Mouse (Mus musculus) naive thymus-derived CD4-positive, alpha-beta T cell, adult 5 months (primary cell): ENCODE measurements around the gene Aldh3b1. TPM values are rescaled to one million over a fixed set of nuclear protein-coding genes. Genes with fewer than 3 reads are reported as not detected.

Source experiments
- polyA plus RNA-seq: library from polyadenylated mRNA; unstranded; fragments of 100-300 nt; shearing (Covaris generic); gene quantifications from one replicate; pipeline ENCODE4 v1.2.1, GENCODE M21; 2017

Aldh3b1 gene
- polyA plus RNA-seq, result not detected

GRCm38 (mm10) chr19:3929211-3929941 is at the start of gene Aldh3b1:
Gene Aldh3b1, minus strand, starts transcription at chr19:3929808.

GRCm38 (mm10) chr19:3972229-3972628 is 42.6 kb upstream of the Aldh3b1 start, which contains the start of gene Aldh3b2:
Gene Aldh3b2, plus strand, starts transcription at chr19:3972328.

GRCm38 (mm10) chr19:3958470-3958869 is 28.9 kb upstream of the Aldh3b1 start, which contains the start of gene Aldh3b3:
Gene Aldh3b3, plus strand, starts transcription at chr19:3958645.

DNA sequence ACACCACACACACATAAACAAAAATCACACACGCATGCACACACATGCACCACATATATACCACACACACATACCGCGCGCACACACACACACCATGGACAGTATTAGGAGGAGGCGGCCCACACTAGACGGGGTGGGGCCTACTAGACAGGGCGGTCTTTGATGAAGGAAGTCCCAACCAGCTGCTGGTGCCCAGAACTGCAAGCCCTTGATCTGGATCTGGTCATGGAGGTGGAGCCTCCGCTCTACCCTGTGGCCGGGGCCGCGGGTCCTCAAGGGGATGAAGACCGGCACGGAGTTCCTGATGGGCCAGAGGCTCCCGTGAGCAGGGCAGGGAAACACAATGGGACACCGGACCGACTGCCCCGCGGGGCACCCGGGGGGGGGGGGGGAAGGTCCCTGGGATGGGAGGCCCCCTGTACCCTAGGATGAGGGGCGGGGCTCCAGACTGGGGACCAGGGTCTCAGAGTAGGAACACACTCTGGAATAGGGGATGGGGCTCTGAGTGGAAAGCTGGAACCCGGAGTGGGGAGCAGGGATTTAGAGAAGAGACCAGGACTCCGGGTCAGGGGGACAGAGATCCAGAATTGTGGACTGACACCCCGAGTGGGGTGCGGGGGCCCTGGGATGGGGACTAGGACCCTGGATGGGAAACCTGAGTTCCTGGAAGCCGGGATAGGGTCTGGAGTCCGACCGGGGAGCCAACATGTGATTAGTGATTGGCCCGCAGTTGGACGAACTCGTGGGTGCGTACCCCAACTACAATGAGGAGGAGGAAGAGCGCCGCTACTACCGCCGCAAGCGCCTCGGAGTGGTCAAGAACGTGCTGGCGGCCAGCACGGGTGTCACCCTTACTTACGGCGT is 5.7 kb upstream of the Aldh3b1 start, which contains the start of gene Unc93b1:
TSS of gene Unc93b1 (plus strand) at position 155 of the 864 bp plus-strand sequence.

DNA sequence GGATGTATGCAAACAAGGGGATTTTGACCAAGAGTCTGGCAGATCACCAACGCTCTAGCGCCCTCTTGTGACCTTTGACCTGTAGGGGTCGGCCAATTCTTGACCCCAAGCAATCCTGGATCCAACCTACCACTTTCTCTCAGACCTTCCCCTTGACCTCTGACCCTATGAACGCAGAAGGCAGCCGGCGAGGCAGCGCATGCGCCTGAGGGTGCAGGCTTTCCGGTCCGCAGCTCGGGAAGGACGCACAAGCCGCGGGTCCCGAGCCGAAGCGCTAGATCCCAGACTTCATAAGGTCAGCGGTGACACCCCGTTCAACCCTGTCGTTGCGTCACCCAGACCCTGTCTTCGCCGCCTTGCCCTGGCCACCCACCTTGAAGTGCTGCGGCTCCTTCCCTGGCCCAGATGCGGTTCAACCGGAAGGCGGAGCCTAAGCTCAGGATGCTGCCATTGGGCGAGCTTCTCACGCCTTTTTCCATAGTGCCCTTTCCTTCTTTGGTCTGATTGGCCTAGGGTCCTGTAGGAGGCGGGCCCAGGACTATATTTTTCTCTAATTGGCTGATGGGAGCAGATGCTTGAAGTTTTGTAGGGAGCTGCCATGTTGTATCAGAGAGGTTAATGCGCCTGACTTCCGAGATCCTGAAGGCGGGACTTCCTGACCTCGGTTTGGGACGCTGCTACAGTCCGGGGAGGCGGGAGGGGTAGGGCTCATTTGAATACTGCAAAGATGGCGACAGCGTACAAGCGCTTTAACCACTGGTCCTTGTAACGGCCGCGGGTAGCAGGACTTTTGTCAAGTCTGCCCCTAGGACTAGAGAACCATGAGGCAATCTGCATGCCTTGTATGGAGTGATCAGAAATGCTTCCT is 17.0 kb downstream of the Aldh3b1 start, which contains the start of gene Ndufs8:
TSS of gene Ndufs8 (minus strand) at position 438 of the 868 bp plus-strand sequence.

DNA sequence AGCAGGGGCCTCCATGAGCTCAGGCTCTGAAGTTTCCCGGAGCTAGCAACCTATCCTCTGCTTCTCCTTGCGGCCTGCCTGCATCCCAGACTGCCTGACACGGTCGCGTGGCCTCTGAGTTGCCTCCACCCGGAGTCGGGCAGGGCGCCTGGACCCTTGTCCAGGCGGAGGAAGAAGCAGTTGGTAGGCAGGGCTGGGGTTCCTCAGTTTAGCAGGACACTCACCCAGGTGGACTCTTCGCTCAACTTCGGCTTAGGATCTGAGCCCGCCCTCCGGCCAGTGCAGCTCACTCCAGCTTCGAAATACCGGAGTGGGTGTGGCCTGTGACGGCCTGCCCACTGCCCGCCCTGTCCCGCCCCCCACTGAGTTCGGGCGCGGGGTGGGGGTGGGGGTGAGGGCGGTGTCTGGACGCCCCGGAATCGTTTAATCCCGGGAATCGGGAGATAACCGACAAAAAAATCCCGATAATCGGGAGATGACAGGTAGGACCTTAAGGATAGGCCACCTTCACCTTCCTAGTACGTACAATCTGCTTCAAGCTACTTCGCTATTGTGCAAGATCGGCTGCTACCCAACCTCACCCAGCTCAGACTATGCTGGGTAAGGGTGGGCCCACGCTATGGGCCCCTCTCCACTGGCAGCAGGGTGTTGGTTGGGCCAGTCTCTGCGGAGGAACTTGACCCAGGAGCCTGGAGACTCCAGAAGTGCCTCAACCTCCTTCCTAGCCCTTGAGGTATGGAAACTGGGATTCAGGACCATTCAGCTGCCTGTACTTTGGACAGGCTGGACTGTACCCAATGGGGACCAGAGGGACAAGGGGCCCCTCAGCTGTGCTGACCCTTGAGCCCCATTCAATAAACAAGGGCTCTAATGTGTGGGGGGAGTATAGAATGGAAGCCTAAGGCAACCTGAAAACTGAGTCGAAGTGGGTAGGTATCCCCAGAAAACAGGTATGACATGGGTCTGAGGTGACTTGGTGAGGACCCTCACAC is 22.5 kb downstream of the Aldh3b1 start, which contains the start of gene Tcirg1:
TSS of gene Tcirg1 (minus strand) at position 339 of the 992 bp plus-strand sequence.

Other genes starting within 250 kb of the Aldh3b1 start
- gene Lrp5, start 243.2 kb downstream of the Aldh3b1 start, polyA plus RNA-seq, result 0.92 TPM
- 17.9 TPM for gene 1810055G02Rik, start 221.5 kb downstream of the Aldh3b1 start, polyA plus RNA-seq
- gene Kmt5b, start 162.4 kb downstream of the Aldh3b1 start, polyA plus RNA-seq, result 113 TPM
- gene Chka, start 78.0 kb downstream of the Aldh3b1 start, polyA plus RNA-seq, result 56.2 TPM
- 54.4 TPM for gene Tcirg1, start 22.7 kb downstream of the Aldh3b1 start, polyA plus RNA-seq
- gene Ndufs8, start 17.0 kb downstream of the Aldh3b1 start, polyA plus RNA-seq, result 91.3 TPM
- gene Unc93b1, start 5.4 kb upstream of the Aldh3b1 start, polyA plus RNA-seq, result 7.5 TPM
- not detected for gene Aldh3b3, start 28.8 kb upstream of the Aldh3b1 start, polyA plus RNA-seq
- gene Aldh3b2, start 42.5 kb upstream of the Aldh3b1 start, polyA plus RNA-seq, result not detected
- not detected for gene Acy3, start 56.8 kb upstream of the Aldh3b1 start, polyA plus RNA-seq
- gene Tbx10, start 62.9 kb upstream of the Aldh3b1 start, polyA plus RNA-seq, result not detected
- gene Nudt8, start 70.8 kb upstream of the Aldh3b1 start, polyA plus RNA-seq, result 14.6 TPM
- gene Gm49405, start 70.8 kb upstream of the Aldh3b1 start, polyA plus RNA-seq, result 2.4 TPM
- 3.3 TPM for gene Doc2g, start 73.5 kb upstream of the Aldh3b1 start, polyA plus RNA-seq
- gene Ndufv1, start 83.0 kb upstream of the Aldh3b1 start, polyA plus RNA-seq, result 141 TPM
- 324 TPM for gene Gstp1, start 108.2 kb upstream of the Aldh3b1 start, polyA plus RNA-seq
- 0.68 TPM for gene Gstp2, start 116.2 kb upstream of the Aldh3b1 start, polyA plus RNA-seq
- gene Gstp3, start 129.8 kb upstream of the Aldh3b1 start, polyA plus RNA-seq, result 51.2 TPM
- gene Cabp2, start 151.8 kb upstream of the Aldh3b1 start, polyA plus RNA-seq, result not detected
- gene Cdk2ap2, start 167.4 kb upstream of the Aldh3b1 start, polyA plus RNA-seq, result 471 TPM
- 270 TPM for gene Pitpnm1, start 170.2 kb upstream of the Aldh3b1 start, polyA plus RNA-seq
- 197 TPM for gene Aip, start 196.1 kb upstream of the Aldh3b1 start, polyA plus RNA-seq
- 0.11 TPM for gene Gpr152, start 210.0 kb upstream of the Aldh3b1 start, polyA plus RNA-seq
- not detected for gene Cabp4, start 214.2 kb upstream of the Aldh3b1 start, polyA plus RNA-seq
- gene Coro1b, start 218.8 kb upstream of the Aldh3b1 start, polyA plus RNA-seq, result 183 TPM
- 239 TPM for gene Ptprcap, start 223.8 kb upstream of the Aldh3b1 start, polyA plus RNA-seq
- 50.3 TPM for gene Rps6kb2, start 233.5 kb upstream of the Aldh3b1 start, polyA plus RNA-seq
- gene Carns1, start 245.7 kb upstream of the Aldh3b1 start, polyA plus RNA-seq, result 45.8 TPM